Mouse (Mus musculus): ENCODE measurements around the gene Gbp2b. TPM values are rescaled to one million over a fixed set of nuclear protein-coding genes. Genes with fewer than 3 reads are reported as not detected.
A peak's percentile ranks its signal among the peaks of the same experiment; 100 is the strongest.
"Not testable (repeated sequence)": the region's sequence is repeated elsewhere in the genome, so short reads cannot be mapped to it uniquely, and the experiment has no call there.

Gbp2b gene
- total RNA-seq, 1 experiment from 2014 or later, result 0.21 TPM

GRCm38 (mm10) chr3:142620956-142621562, 26.4 kb downstream of the Gbp2b start:
- DNase-seq, result no peak

DNA sequence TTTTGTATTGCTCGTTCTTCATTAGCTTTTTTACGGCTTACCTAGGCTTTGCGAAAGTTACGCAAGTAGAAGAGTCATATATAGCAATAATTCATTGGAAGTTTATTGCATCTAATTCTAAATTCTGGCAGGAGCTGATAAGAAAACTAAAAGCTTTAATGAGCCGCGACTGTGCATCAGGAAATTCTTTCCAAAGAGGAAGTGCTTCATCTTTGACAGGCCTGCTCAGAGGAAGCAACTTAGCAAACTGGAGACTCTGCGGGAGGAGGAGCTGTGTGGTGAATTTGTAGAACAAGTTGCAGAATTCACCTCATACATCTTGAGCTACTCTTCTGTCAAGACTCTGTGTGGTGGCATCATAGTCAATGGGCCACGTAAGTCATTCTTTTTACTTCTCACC, 35.7 kb downstream of the Gbp2b start:
- DNase-seq, result no peak

GRCm38 (mm10) chr3:142640201-142640600, 45.6 kb downstream of the Gbp2b start:
- peak; percentile 80 for DNase-seq

DNA sequence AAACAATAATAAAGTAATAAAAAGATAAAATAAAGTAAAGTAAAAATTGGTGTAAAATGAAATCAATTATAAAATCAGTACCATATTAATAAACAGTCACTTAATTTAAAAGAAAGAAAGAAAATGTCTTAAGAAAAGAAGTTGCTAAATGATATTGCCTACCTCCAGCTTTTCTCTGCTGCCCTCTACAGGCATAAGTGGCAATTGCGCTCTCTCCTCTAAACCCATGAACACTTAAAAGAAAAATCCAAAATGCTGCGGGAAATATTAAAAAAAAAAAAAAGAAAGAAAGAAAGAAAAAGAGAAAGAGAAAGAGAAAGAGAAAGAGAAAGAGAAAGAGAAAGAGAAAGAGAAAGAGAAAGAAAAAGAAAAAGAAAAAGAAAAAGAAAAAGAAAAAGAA, 51.3 kb downstream of the Gbp2b start:
- peak; percentile 65 for DNase-seq

DNA sequence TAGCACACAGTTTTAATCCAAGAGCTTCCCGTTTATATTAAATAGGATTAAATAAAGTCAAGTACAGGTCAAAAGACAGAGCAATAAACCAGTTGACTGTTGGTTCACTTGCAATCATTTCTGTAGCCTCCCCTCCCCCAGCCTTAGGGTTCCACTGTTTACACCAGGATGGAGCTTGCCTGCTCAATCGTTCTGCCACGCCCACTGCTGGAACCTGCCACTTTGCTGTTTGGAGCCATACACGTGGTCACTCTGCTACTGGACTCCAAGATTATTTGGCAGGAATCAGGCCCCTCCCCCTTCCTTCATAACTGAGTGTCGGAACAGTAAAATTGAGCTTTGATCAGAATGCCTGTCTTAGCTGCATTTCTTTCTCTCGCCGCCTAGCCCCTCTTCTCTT, 53.2 kb downstream of the Gbp2b start:
- DNase-seq, result not testable (repeated sequence)

DNA sequence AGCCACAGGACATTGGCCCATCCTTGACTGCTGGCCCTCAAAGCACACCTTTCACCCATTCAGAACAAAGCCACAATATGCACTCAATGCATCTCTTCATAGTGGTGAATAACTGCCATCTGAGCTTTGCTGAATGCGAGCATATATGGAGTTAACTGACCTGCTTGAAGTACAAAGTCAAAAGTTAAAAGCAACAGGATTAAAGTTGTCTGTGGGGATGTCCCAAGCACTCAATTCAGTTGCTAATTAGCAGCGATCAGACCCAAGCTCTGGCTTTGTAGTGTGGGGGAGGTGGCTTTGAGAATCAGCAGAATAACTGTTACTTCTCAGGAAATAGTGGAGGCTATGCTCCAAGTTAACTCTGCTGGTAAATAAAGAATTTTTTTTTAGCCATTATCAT, 55.6 kb downstream of the Gbp2b start:
- no peak for DNase-seq

DNA sequence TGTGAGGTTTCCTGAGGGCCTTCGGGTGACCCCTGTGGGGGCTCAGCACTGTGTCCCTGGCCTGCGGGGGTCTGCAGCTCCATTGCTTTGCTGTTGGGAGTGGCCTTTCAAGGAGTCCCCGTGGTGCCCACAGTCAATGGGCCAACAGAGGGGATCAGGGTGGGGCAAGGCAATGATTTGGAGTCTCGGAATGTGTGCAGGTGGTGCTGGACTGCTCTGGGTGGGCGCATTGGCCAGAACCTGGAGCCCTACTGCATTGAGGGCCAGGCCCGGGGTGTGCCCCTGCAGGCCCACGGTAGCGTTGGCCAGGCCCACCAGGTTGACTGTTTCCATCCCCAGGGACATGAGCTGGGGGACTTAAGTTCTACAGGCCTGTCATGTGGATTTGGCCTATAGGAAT, 70.1 kb downstream of the Gbp2b start:
- no peak for DNase-seq

Small RNA genes lying within 50 kb of the gene (microRNA-seq; reads per million reads assigned to microRNA genes)
- 0 reads per million in 2 experiments for gene Mir6381

Other genes with a start within 250 kb of the Gbp2b start
- gene Pdlim5, start 199.2 kb upstream of the Gbp2b start, total RNA-seq (2021), result 64.5 and 70.8 TPM in 2 replicates
- gene Gbp5, start 100.9 kb upstream of the Gbp2b start, total RNA-seq (2021), result 1.7 and 2.5 TPM in 2 replicates
- gene Gbp7, start 64.5 kb upstream of the Gbp2b start, total RNA-seq (2021), result 11.0 and 15.8 TPM in 2 replicates
- 5.3 and 9.2 TPM in 2 replicates for gene Gbp3, start 34.8 kb upstream of the Gbp2b start, total RNA-seq (2021)
- gene Gbp2, start 25.8 kb downstream of the Gbp2b start, total RNA-seq (2021), result 12.8 and 18.6 TPM in 2 replicates
- gene Kyat3, start 106.2 kb downstream of the Gbp2b start, total RNA-seq (2021), result 26.6 and 31.6 TPM in 2 replicates
- 64.5 and 64.6 TPM in 2 replicates for gene Gtf2b, start 170.2 kb downstream of the Gbp2b start, total RNA-seq (2021)